Mouse (Mus musculus): ENCODE measurements around the gene Fes. TPM values are rescaled to one million over a fixed set of nuclear protein-coding genes. Genes with fewer than 3 reads are reported as not detected.

The Fes gene
- 52.5 and 84.0 TPM in 2 replicates for total RNA-seq (2017)

GRCm38 (mm10) chr7:80387633-80388543 is at the start of gene Fes:
TSS of gene Fes (minus strand) at chr7:80387946.
- ATAC-seq (replicated peaks in 1 of 2; ENCODE audit: insufficient read depth in 1 of 2, low FRiP score in 2 of 2, low TSS enrichment in 1 of 2, low read depth in 1 of 2, poor library complexity in 2 of 2, severe bottlenecking in 2 of 2), result peak; percentile 55 to 59

GRCm38 (mm10) chr7:80436571-80436970 is 48.8 kb upstream of the Fes start:
- ATAC-seq (replicated peaks in 1 of 2; ENCODE audit: insufficient read depth in 1 of 2, low FRiP score in 2 of 2, low TSS enrichment in 1 of 2, low read depth in 1 of 2, poor library complexity in 2 of 2, severe bottlenecking in 2 of 2), result no peak

GRCm38 (mm10) chr7:80435594-80435993 is 47.8 kb upstream of the Fes start:
- no peak for ATAC-seq (replicated peaks in 1 of 2; ENCODE audit: insufficient read depth in 1 of 2, low FRiP score in 2 of 2, low TSS enrichment in 1 of 2, low read depth in 1 of 2, poor library complexity in 2 of 2, severe bottlenecking in 2 of 2)

GRCm38 (mm10) chr7:80429661-80430060 is 41.9 kb upstream of the Fes start:
- ATAC-seq (replicated peaks in 1 of 2; ENCODE audit: insufficient read depth in 1 of 2, low FRiP score in 2 of 2, low TSS enrichment in 1 of 2, low read depth in 1 of 2, poor library complexity in 2 of 2, severe bottlenecking in 2 of 2), result no peak

GRCm38 (mm10) chr7:80427730-80428129 is 40.0 kb upstream of the Fes start:
- peak; percentile 27 to 34; a peak in 1 of 4 replicates for ATAC-seq (replicated peaks in 1 of 2; ENCODE audit: insufficient read depth in 1 of 2, low FRiP score in 2 of 2, low TSS enrichment in 1 of 2, low read depth in 1 of 2, poor library complexity in 2 of 2, severe bottlenecking in 2 of 2)

- peak; percentile 63 to 85 for ATAC-seq (replicated peaks in 1 of 2; ENCODE audit: insufficient read depth in 1 of 2, low FRiP score in 2 of 2, low TSS enrichment in 1 of 2, low read depth in 1 of 2, poor library complexity in 2 of 2, severe bottlenecking in 2 of 2)
Observed at GRCm38 (mm10) chr7:80426363-80426762, 38.6 kb upstream of the Fes start.

GRCm38 (mm10) chr7:80424722-80425121 is 37.0 kb upstream of the Fes start:
- ATAC-seq (replicated peaks in 1 of 2; ENCODE audit: insufficient read depth in 1 of 2, low FRiP score in 2 of 2, low TSS enrichment in 1 of 2, low read depth in 1 of 2, poor library complexity in 2 of 2, severe bottlenecking in 2 of 2), result no peak

- ATAC-seq (replicated peaks in 1 of 2; ENCODE audit: insufficient read depth in 1 of 2, low FRiP score in 2 of 2, low TSS enrichment in 1 of 2, low read depth in 1 of 2, poor library complexity in 2 of 2, severe bottlenecking in 2 of 2), result no peak
Observed at GRCm38 (mm10) chr7:80422759-80423480, 35.2 kb upstream of the Fes start.

- ATAC-seq (replicated peaks in 1 of 2; ENCODE audit: insufficient read depth in 1 of 2, low FRiP score in 2 of 2, low TSS enrichment in 1 of 2, low read depth in 1 of 2, poor library complexity in 2 of 2, severe bottlenecking in 2 of 2), result no peak
Observed at GRCm38 (mm10) chr7:80421576-80421975, 33.8 kb upstream of the Fes start.

- no peak for ATAC-seq (replicated peaks in 1 of 2; ENCODE audit: insufficient read depth in 1 of 2, low FRiP score in 2 of 2, low TSS enrichment in 1 of 2, low read depth in 1 of 2, poor library complexity in 2 of 2, severe bottlenecking in 2 of 2)
Observed at GRCm38 (mm10) chr7:80420586-80420985, 32.8 kb upstream of the Fes start.

GRCm38 (mm10) chr7:80419278-80419677 is 31.5 kb upstream of the Fes start:
- no peak for ATAC-seq (replicated peaks in 1 of 2; ENCODE audit: insufficient read depth in 1 of 2, low FRiP score in 2 of 2, low TSS enrichment in 1 of 2, low read depth in 1 of 2, poor library complexity in 2 of 2, severe bottlenecking in 2 of 2)

GRCm38 (mm10) chr7:80418036-80418435 is 30.3 kb upstream of the Fes start:
- ATAC-seq (replicated peaks in 1 of 2; ENCODE audit: insufficient read depth in 1 of 2, low FRiP score in 2 of 2, low TSS enrichment in 1 of 2, low read depth in 1 of 2, poor library complexity in 2 of 2, severe bottlenecking in 2 of 2), result no peak

- ATAC-seq (replicated peaks in 1 of 2; ENCODE audit: insufficient read depth in 1 of 2, low FRiP score in 2 of 2, low TSS enrichment in 1 of 2, low read depth in 1 of 2, poor library complexity in 2 of 2, severe bottlenecking in 2 of 2), result no peak
Observed at GRCm38 (mm10) chr7:80417601-80418000, 29.9 kb upstream of the Fes start.

- ATAC-seq (replicated peaks in 1 of 2; ENCODE audit: insufficient read depth in 1 of 2, low FRiP score in 2 of 2, low TSS enrichment in 1 of 2, low read depth in 1 of 2, poor library complexity in 2 of 2, severe bottlenecking in 2 of 2), result peak in 1 of 2 experiments; percentile 12; a peak in 1 of 4 replicates
Observed at GRCm38 (mm10) chr7:80416969-80417368, 29.2 kb upstream of the Fes start.

- ATAC-seq (replicated peaks in 1 of 2; ENCODE audit: insufficient read depth in 1 of 2, low FRiP score in 2 of 2, low TSS enrichment in 1 of 2, low read depth in 1 of 2, poor library complexity in 2 of 2, severe bottlenecking in 2 of 2), result peak; percentile 56 to 73
Observed at GRCm38 (mm10) chr7:80414303-80414855, 26.6 kb upstream of the Fes start.

GRCm38 (mm10) chr7:80413512-80414302 is 26.0 kb upstream of the Fes start:
- no peak for ATAC-seq (replicated peaks in 1 of 2; ENCODE audit: insufficient read depth in 1 of 2, low FRiP score in 2 of 2, low TSS enrichment in 1 of 2, low read depth in 1 of 2, poor library complexity in 2 of 2, severe bottlenecking in 2 of 2)

- ATAC-seq (replicated peaks in 1 of 2; ENCODE audit: insufficient read depth in 1 of 2, low FRiP score in 2 of 2, low TSS enrichment in 1 of 2, low read depth in 1 of 2, poor library complexity in 2 of 2, severe bottlenecking in 2 of 2), result no peak
Observed at GRCm38 (mm10) chr7:80412781-80413180, 25.0 kb upstream of the Fes start.

Measured in hematopoietic stem cell, adult 5-6 weeks (primary cell).